Mouse (Mus musculus) MEL (cell line): ENCODE measurements around the gene Chkb. TPM values are rescaled to one million over a fixed set of nuclear protein-coding genes. Genes with fewer than 3 reads are reported as not detected.
A peak's percentile ranks its signal among the peaks of the same experiment; 100 is the strongest.

Experiments
- DNase-seq: peaks from one replicate; pipeline ENCODE4 v3.0.0; 2011; ENCODE audit warnings: low read depth, low spot score
- H3K27ac ChIP-seq: 2 replicates; pipeline ENCODE4 v1.5.1; 2012; ENCODE audit warnings: low read depth, mild to moderate bottlenecking, control low read depth, low read length, moderate library complexity; ENCODE audit not compliant: control insufficient read depth
- H3K27me3 ChIP-seq, 2 experiments: fragments of 150-350 bp in 1 of 2; sonication (generic) in 1 of 2; 2 replicates each; pipeline ENCODE4 v1.6.1; 2012; ENCODE audit warnings: low read length in 2 of 2, mild to moderate bottlenecking in 2 of 2, improper control_type of control experiment in 1 of 2, moderate library complexity in 1 of 2; ENCODE audit not compliant: insufficient read depth in 2 of 2, control insufficient read depth in 1 of 2
- H3K36me3 ChIP-seq, 2 experiments: 2 replicates each; pipeline ENCODE4 v1.6.1; 2012 to 2014; ENCODE audit warnings: low read length in 2 of 2, improper control_type of control experiment in 1 of 2, inconsistent platforms in 1 of 2, mild to moderate bottlenecking in 1 of 2; ENCODE audit not compliant: insufficient read depth in 2 of 2, control insufficient read depth in 1 of 2
- H3K4me1 ChIP-seq, 2 experiments: fragments of 150-350 bp in 1 of 2; sonication (generic) in 1 of 2; 2 replicates each; pipeline ENCODE4 v1.6.1; 2012; ENCODE audit warnings: low read length in 2 of 2, improper control_type of control experiment in 1 of 2, mild to moderate bottlenecking in 1 of 2; ENCODE audit not compliant: insufficient read depth in 2 of 2, control insufficient read depth in 1 of 2
- H3K4me3 ChIP-seq, 2 experiments: fragments of 150-350 bp in 1 of 2; sonication (generic) in 1 of 2; 2 replicates each; pipeline ENCODE4 v1.5.1; 2012; ENCODE audit warnings: low read depth in 2 of 2, low read length in 2 of 2, mild to moderate bottlenecking in 2 of 2, moderate library complexity in 2 of 2, control low read depth in 1 of 2, improper control_type of control experiment in 1 of 2; ENCODE audit not compliant: control insufficient read depth in 1 of 2, insufficient read depth in 1 of 2
- H3K79me2 ChIP-seq: 2 replicates; pipeline ENCODE4 v1.6.1; 2012; ENCODE audit warnings: mild to moderate bottlenecking, low read length, moderate library complexity; ENCODE audit not compliant: control insufficient read depth, poor library complexity, insufficient read depth
- H3K9ac ChIP-seq: 2 replicates; pipeline ENCODE4 v1.6.1; 2012; ENCODE audit warnings: low read depth, mild to moderate bottlenecking, control low read depth, low read length, moderate library complexity; ENCODE audit not compliant: control insufficient read depth, poor library complexity, severe bottlenecking
- H3K9me3 ChIP-seq: fragments of 150-350 bp; sonication (generic); replicated peaks from 2 replicates; pipeline ENCODE4 v1.6.1; 2012; ENCODE audit warnings: mild to moderate bottlenecking, low read length, improper control_type of control experiment, moderate library complexity; ENCODE audit not compliant: insufficient read depth
- BHLHE40 ChIP-seq: IDR thresholded peaks from 2 replicates; pipeline ENCODE4 v1.6.1; 2012; ENCODE audit warnings: low read depth, mild to moderate bottlenecking, inconsistent platforms, low read length, improper control_type of control experiment, borderline replicate concordance
- CHD1 ChIP-seq: IDR thresholded peaks from 2 replicates; pipeline ENCODE4 v1.6.1; 2012; ENCODE audit warnings: low read depth, mild to moderate bottlenecking, inconsistent platforms, low read length, improper control_type of control experiment
- CHD2 ChIP-seq: IDR thresholded peaks from 2 replicates; pipeline ENCODE4 v1.6.1; 2011; ENCODE audit warnings: low read length, improper control_type of control experiment
- CTCF ChIP-seq, 3 experiments: IDR thresholded peaks in 2 of 3; conservative IDR thresholded peaks in 1 of 3; 2 replicates each; pipeline ENCODE4 v1.5.1; 2011 to 2012; ENCODE audit warnings: low read length in 3 of 3, low read depth in 2 of 3, mild to moderate bottlenecking in 2 of 3, improper control_type of control experiment in 1 of 3, inconsistent platforms in 1 of 3, mixed read lengths in 1 of 3, moderate library complexity in 1 of 3; ENCODE audit not compliant: control insufficient read depth in 1 of 3, insufficient read depth in 1 of 3, poor library complexity in 1 of 3, severe bottlenecking in 1 of 3
- E2F4 ChIP-seq: IDR thresholded peaks from 2 replicates; pipeline ENCODE4 v1.6.1; 2011; ENCODE audit warnings: low read depth, low read length, improper control_type of control experiment, borderline replicate concordance
- ELF1 ChIP-seq: IDR thresholded peaks from 2 replicates; pipeline ENCODE4 v1.6.1; 2014; ENCODE audit warnings: low read depth, mild to moderate bottlenecking, inconsistent platforms, low read length, improper control_type of control experiment, moderate library complexity
- EP300 ChIP-seq, 2 experiments: IDR thresholded peaks; 2 replicates each; pipeline ENCODE4 v1.6.1; 2011; ENCODE audit warnings: improper control_type of control experiment in 2 of 2, low read length in 2 of 2, low read depth in 1 of 2, mild to moderate bottlenecking in 1 of 2
- ETS1 ChIP-seq: IDR thresholded peaks from 2 replicates; pipeline ENCODE4 v1.6.1; 2012; ENCODE audit warnings: low read depth, mild to moderate bottlenecking, inconsistent platforms, low read length, improper control_type of control experiment, moderate library complexity
- GATA1 ChIP-seq: IDR thresholded peaks from 2 replicates; pipeline ENCODE4 v1.6.1; 2011; ENCODE audit warnings: low read depth, low read length, improper control_type of control experiment
- HCFC1 ChIP-seq: IDR thresholded peaks from 2 replicates; pipeline ENCODE4 v1.6.1; 2012; ENCODE audit warnings: low read depth, mild to moderate bottlenecking, inconsistent platforms, low read length, improper control_type of control experiment, moderate library complexity
- KAT2A ChIP-seq: conservative IDR thresholded peaks from 2 replicates; pipeline ENCODE4 v1.6.1; 2012; ENCODE audit warnings: low read depth, low read length, improper control_type of control experiment, inconsistent platforms
- MAFK ChIP-seq: IDR thresholded peaks from 2 replicates; pipeline ENCODE4 v1.6.1; 2011; ENCODE audit warnings: low read depth, mild to moderate bottlenecking, low read length, improper control_type of control experiment, borderline replicate concordance
- MAX ChIP-seq: IDR thresholded peaks from 2 replicates; pipeline ENCODE4 v1.6.1; 2011; ENCODE audit warnings: low read length, improper control_type of control experiment
- MAZ ChIP-seq: IDR thresholded peaks from 2 replicates; pipeline ENCODE4 v1.6.1; 2012; ENCODE audit warnings: low read depth, mild to moderate bottlenecking, inconsistent platforms, low read length, improper control_type of control experiment
- MEF2A ChIP-seq: IDR thresholded peaks from 2 replicates; pipeline ENCODE4 v1.6.1; 2014; ENCODE audit warnings: low read depth, mild to moderate bottlenecking, inconsistent platforms, low read length, improper control_type of control experiment; ENCODE audit not compliant: poor library complexity, insufficient replicate concordance, severe bottlenecking; ENCODE audit errors: extremely low read depth
- MYC ChIP-seq: IDR thresholded peaks from 2 replicates; pipeline ENCODE4 v1.6.1; 2011; ENCODE audit warnings: low read depth, mild to moderate bottlenecking, low read length, improper control_type of control experiment, moderate library complexity
- POLR2A ChIP-seq, 2 experiments: IDR thresholded peaks; 2 replicates each; pipeline ENCODE4 v1.6.1; 2011 to 2012; ENCODE audit warnings: low read length in 2 of 2, mild to moderate bottlenecking in 2 of 2, control low read depth in 1 of 2, improper control_type of control experiment in 1 of 2, low read depth in 1 of 2, moderate library complexity in 1 of 2; ENCODE audit not compliant: control insufficient read depth in 1 of 2, insufficient read depth in 1 of 2, poor library complexity in 1 of 2
- POLR2AphosphoS2 ChIP-seq: IDR thresholded peaks from 2 replicates; pipeline ENCODE4 v1.6.1; 2011; ENCODE audit warnings: low read length, improper control_type of control experiment
- POLR2AphosphoS5 ChIP-seq: IDR thresholded peaks from 2 replicates; pipeline ENCODE4 v1.6.1; 2012; ENCODE audit warnings: low read depth, borderline replicate concordance, mild to moderate bottlenecking, inconsistent platforms, low read length, moderate library complexity, mixed read lengths
- RAD21 ChIP-seq: IDR thresholded peaks from 2 replicates; pipeline ENCODE4 v1.6.1; 2011; ENCODE audit warnings: mild to moderate bottlenecking, low read depth, low read length, improper control_type of control experiment
- RCOR1 ChIP-seq: IDR thresholded peaks from 2 replicates; pipeline ENCODE4 v1.6.1; 2012; ENCODE audit warnings: low read depth, mild to moderate bottlenecking, inconsistent platforms, low read length, improper control_type of control experiment
- SIN3A ChIP-seq: IDR thresholded peaks from 2 replicates; pipeline ENCODE4 v1.6.1; 2012; ENCODE audit warnings: low read length, improper control_type of control experiment, inconsistent platforms
- SMC3 ChIP-seq: IDR thresholded peaks from 2 replicates; pipeline ENCODE4 v1.6.1; 2011; ENCODE audit warnings: low read depth, low read length, improper control_type of control experiment
- TBP ChIP-seq: IDR thresholded peaks from 2 replicates; pipeline ENCODE4 v1.8.0; 2011; ENCODE audit warnings: low read depth, low read length, improper control_type of control experiment
- TCF12 ChIP-seq: IDR thresholded peaks from 2 replicates; pipeline ENCODE4 v1.6.1; 2014; ENCODE audit warnings: low read depth, mild to moderate bottlenecking, inconsistent platforms, low read length, improper control_type of control experiment, moderate library complexity
- USF1 ChIP-seq: IDR thresholded peaks from 2 replicates; pipeline ENCODE4 v1.6.1; 2014; ENCODE audit warnings: low read depth, mild to moderate bottlenecking, inconsistent platforms, low read length, improper control_type of control experiment, moderate library complexity
- ZC3H11A ChIP-seq: IDR thresholded peaks from 2 replicates; pipeline ENCODE4 v1.6.1; 2012; ENCODE audit warnings: low read depth, mild to moderate bottlenecking, inconsistent platforms, low read length, improper control_type of control experiment
- ZKSCAN1 ChIP-seq: IDR thresholded peaks from 2 replicates; pipeline ENCODE4 v1.6.1; 2012; ENCODE audit warnings: low read depth, mild to moderate bottlenecking, inconsistent platforms, low read length, improper control_type of control experiment, moderate library complexity
- ZMIZ1 ChIP-seq: IDR thresholded peaks from 2 replicates; pipeline ENCODE4 v1.6.1; 2012; ENCODE audit warnings: low read depth, mild to moderate bottlenecking, inconsistent platforms, low read length, improper control_type of control experiment, moderate library complexity
- ZNF384 ChIP-seq: IDR thresholded peaks from 2 replicates; pipeline ENCODE4 v1.6.1; 2012; ENCODE audit warnings: low read depth, mild to moderate bottlenecking, inconsistent platforms, low read length, improper control_type of control experiment
- polyA plus RNA-seq, 2 experiments: library from polyadenylated mRNA; stranded (reverse) in 1 of 2; unstranded in 1 of 2; fragments of >175 nt in 1 of 2; fragments of >200 nt in 1 of 2; gene quantifications; 2 replicates each; pipeline versions ENCODE4 v1.2.1 to v1.2.4; 2012; ENCODE audit warnings: low replicate concordance in 2 of 2, low read depth in 1 of 2; ENCODE audit not compliant: insufficient read length in 2 of 2, insufficient read depth in 1 of 2, missing spikeins in 1 of 2
- total RNA-seq: library from RNA; depleted of rRNA; stranded (reverse); fragments of 300-350 nt; gene quantifications from 2 replicates; pipeline ENCODE4 v1.2.3, GENCODE M21; 2012

The Chkb gene
- total and polyA plus RNA-seq, 3 experiments = 19.3 to 51.3 TPM; not detected in 1

DNA sequence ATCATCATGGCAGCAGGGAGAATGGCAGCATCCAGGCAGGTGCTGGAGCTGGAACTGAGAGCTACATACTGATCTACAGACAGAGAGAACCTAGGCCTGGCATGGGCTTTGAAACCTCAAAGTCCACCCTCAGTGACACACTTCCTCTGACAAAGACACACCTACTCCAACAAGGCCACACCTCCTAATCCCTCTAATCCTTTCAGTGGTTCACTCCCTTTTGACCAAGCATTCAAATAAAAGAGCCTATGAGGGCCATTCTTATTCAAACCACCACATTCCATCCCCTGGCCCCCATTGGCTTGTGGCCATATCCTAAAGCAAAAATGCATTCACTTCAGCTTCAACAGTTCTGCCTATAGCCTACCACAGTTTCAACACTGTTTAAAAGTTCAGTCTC lies 23.0 kb downstream of the Chkb start:
- Histone ChIP-seq H3K27me3 (no peaks in the 10 kb centered on the region), H3K9me3 (no peaks in the 10 kb centered on the region), H3K4me1 (peaks cover 15 to 22% of the 10 kb centered on the region in 2 experiments), H3K27ac (no peak overlapping the region), H3K36me3 (peaks cover 0 to 17% of the 10 kb centered on the region in 2 experiments; a peak in 2 of 4 replicates), H3K4me3 (no peak overlapping the region), H3K79me2 (no peaks in the 10 kb centered on the region), H3K9ac (no peak overlapping the region)
- DNase-seq = peak; percentile 30
- TF ChIP-seq POLR2AphosphoS5 = no peak
- no peak for TF ChIP-seq ZC3H11A
- TF ChIP-seq TCF12 = no peak
- TF ChIP-seq GATA1 = no peak
- no peak for TF ChIP-seq MAX
- no peak for TF ChIP-seq CHD1
- TF ChIP-seq ELF1 = no peak
- no peak for TF ChIP-seq TBP
- no peak for TF ChIP-seq MYC
- no peak for TF ChIP-seq CHD2
- TF ChIP-seq MAFK = no peak
- no peak for TF ChIP-seq HCFC1
- no peak for TF ChIP-seq E2F4
- TF ChIP-seq POLR2A (IDR thresholded peaks at IDR 0.05; ENCODE audit: control insufficient read depth in 1 of 2, insufficient read depth in 1 of 2, low read depth in 1 of 2, low read length in 2 of 2, poor library complexity in 1 of 2) = no peak
- TF ChIP-seq SMC3 = no peak
- no peak for TF ChIP-seq KAT2A
- no peak for TF ChIP-seq MAZ

GRCm38 (mm10) chr15:89404831-89405623 lies 24.7 kb downstream of the Chkb start:
- Histone ChIP-seq H3K9me3 (no peaks in the 10 kb centered on the region), H3K27me3 (no peaks in the 10 kb centered on the region), H3K36me3 (peaks cover 0 to 19% of the 10 kb centered on the region in 2 experiments; a peak in 2 of 4 replicates), H3K79me2 (no peaks in the 10 kb centered on the region), H3K4me3 (peak overlapping the region; percentile 21 to 68), H3K4me1 (peaks cover 17 to 27% of the 10 kb centered on the region in 2 experiments), H3K9ac (no peak overlapping the region; the same call in 1 of the 2 replicates), H3K27ac (peak overlapping the region; percentile 42)
- DNase-seq = peak; percentile 80
- TF ChIP-seq KAT2A (no peak), CTCF (IDR thresholded peaks at IDR 0.05 in 2 of 3, conservative IDR thresholded peaks at IDR 0.05 in 1 of 3; ENCODE audit: control insufficient read depth in 1 of 3, insufficient read depth in 1 of 3, low read depth in 2 of 3, low read length in 3 of 3, poor library complexity in 1 of 3, severe bottlenecking in 1 of 3) (no peak), SIN3A (peak; percentile 76), RCOR1 (no peak), MAFK (no peak), EP300 (IDR thresholded peaks at IDR 0.05; ENCODE audit: low read depth in 1 of 2, low read length in 2 of 2) (peak in 1 of 2 experiments; percentile 8; a peak in 2 of 4 replicates), GATA1 (peak; percentile 82), POLR2AphosphoS2 (0 out of 2 replicates have a peak, but pooled peaks have one; percentile 31), ZNF384 (no peak), ETS1 (peak; percentile 57; the same call in 1 of the 2 replicates), RAD21 (no peak), USF1 (peak; percentile 92), ZKSCAN1 (no peak), MEF2A (no peak), CHD2 (no peak; the same call in 1 of the 2 replicates), BHLHE40 (no peak; the same call in 1 of the 2 replicates), ZMIZ1 (no peak), POLR2AphosphoS5 (no peak), E2F4 (no peak)
